Mouse (Mus musculus): ENCODE results near the gene Olfr1364.

Olfr1364 gene

DNA sequence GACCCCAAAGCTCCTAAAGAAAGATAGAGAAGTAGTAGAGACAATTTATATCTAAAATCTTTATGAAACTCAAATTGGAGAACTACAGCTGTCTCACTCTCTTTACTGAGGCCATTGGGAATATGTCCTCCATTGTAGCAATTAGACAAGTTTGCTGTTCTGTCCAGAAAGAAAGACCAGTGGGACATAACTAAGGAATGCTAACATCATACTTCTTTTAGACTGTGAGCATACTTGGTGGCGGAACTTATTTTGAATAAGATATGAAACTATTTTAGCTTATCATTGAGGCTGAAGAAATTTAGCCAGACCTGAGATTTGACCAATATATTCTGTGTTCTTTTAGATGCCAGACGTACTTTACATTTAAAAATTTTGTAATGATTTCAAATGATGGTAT is at the start of gene Olfr1364:
Olfr1364 (minus strand) TSS at position 101 of the 400 bp plus-strand sequence.
- in situ Hi-C loops (cut with MboI; ENCODE audit: low sequenced_read_pairs): no loop called here

DNA sequence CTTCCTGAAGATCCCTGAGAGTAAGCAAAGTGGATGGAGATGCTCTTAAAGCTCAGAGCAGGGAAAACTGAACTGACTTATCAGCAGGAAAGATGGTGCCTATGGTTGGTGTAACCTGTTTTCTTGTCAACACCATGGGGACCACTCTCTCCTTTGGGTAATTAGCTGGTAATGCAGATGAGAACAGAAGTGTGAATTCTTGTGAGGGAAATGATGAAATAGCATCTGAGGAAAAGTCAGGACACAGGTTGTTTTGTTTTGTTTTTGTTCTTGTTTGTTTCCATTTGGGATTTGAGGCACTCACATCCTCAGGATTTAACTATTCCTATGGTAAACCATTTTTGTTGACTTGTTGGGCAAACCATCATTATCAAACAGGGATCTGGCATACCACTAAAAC is 32.4 kb upstream of the Olfr1364 start, which contains the start of gene Olfr1362:
Olfr1362 (minus strand) TSS at position 101 of the 400 bp plus-strand sequence.
- in situ Hi-C loops (cut with MboI; ENCODE audit: low sequenced_read_pairs): no loop called here

- in situ Hi-C loops (cut with MboI; ENCODE audit: low sequenced_read_pairs): no loop called here
Measured at GRCm38 (mm10) chr13:21591618-21592017, 10.1 kb upstream of the Olfr1364 start.

DNA sequence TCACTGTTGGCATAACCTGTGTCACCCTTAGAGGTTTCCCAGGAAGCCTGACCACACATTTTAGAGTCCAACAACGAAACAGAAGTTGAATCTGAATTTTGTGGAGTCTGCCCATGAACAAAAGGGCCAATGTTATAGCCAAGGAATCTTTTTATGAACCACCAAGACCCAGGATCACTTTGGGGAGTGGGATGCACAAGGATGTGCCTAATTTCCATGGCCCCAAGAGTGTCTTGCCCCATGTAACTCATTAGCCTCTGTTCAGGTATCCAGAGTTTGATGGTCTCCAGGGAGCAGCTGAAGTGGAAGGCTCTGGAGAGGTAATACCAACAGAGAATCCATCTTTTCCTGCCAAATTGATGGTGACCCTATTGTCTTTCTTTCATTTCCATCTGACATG is 21.8 kb downstream of the Olfr1364 start, which contains the start of gene Olfr1535:
Olfr1535 (minus strand) TSS at position 101 of the 400 bp plus-strand sequence.
- in situ Hi-C loops (cut with MboI; ENCODE audit: low sequenced_read_pairs): no loop called here

DNA sequence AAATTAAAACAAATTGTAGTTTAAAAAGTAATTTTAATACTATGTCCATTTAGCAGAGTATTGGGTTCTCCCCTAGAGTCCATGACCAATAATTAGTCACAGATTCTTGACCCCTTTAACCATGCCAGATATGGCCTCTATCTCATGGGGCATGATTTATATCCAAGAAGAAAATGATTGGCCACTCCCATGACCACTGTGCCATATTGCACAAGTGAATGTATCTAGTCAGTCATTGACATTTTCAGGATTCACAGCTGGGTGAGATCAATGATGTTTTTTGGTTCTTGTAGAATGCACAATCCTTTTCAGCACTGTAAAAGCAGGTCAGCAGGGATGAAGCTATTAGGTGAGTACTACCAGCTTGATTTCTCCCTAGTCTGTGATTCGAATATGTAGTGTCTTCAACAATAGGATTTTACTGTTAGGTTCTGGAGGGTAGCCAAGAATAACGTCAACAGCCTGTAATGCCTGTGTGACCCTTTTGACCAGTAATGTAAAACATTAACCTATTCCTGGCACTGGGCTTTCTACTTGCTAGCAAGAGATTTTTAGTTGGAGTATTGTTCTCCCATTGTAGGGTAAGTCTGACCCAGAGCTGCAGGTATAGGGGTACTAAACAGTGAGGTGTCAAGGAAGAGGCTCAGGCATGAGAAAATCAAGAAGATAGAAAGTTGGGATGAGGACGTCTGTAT is 31.0 kb downstream of the Olfr1364 start:
- in situ Hi-C loops (cut with MboI; ENCODE audit: low sequenced_read_pairs): no loop called here

- in situ Hi-C loops (cut with MboI; ENCODE audit: low sequenced_read_pairs): no loop called here
Measured at GRCm38 (mm10) chr13:21549487-21549886, 32.1 kb downstream of the Olfr1364 start.

DNA sequence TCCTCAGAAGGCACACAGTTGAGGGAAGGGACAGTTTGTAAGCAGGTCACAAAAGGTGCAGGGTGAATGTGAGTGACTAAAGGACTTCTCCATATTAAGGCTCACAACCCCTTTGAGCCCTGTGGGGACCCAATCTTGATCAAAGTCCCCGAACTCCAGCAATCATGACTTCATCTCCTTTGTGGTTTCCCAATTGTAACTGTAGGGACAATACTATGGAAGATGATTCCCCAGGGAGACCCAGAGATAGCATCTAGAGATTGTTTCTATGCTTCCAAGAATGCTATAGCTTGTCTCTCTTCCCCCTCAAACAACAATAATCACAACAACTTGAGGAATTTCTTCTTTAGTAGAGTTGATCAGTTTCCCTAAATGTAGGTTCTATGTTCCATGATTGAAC is 38.9 kb downstream of the Olfr1364 start, which contains the start of gene Olfr1366:
Olfr1366 (minus strand) TSS at position 101 of the 400 bp plus-strand sequence.
- in situ Hi-C loops (cut with MboI; ENCODE audit: low sequenced_read_pairs): no loop called here

GRCm38 (mm10) chr13:21530781-21531201 is 50.8 kb downstream of the Olfr1364 start, which contains the start of gene Zkscan8:
Gene Zkscan8, minus strand, starts transcription at chr13:21531120.
- in situ Hi-C loops (cut with MboI; ENCODE audit: low sequenced_read_pairs): no loop called here

GRCm38 (mm10) chr13:21530136-21530535 is 51.4 kb downstream of the Olfr1364 start:
- in situ Hi-C loops (cut with MboI; ENCODE audit: low sequenced_read_pairs): no loop called here
